Mouse (Mus musculus) lung, postnatal 0 days (tissue): ENCODE measurements around the gene Arsb.

Experiments
- CTCF ChIP-seq: IDR thresholded peaks from 2 replicates; pipeline ENCODE4 v1.5.1; 2016; ENCODE audit warnings: antibody characterized with exemption, mild to moderate bottlenecking
- EP300 ChIP-seq: IDR thresholded peaks from 2 replicates; pipeline ENCODE4 v1.6.1; 2016; ENCODE audit warnings: antibody characterized with exemption, mild to moderate bottlenecking, control low read depth

DNA sequence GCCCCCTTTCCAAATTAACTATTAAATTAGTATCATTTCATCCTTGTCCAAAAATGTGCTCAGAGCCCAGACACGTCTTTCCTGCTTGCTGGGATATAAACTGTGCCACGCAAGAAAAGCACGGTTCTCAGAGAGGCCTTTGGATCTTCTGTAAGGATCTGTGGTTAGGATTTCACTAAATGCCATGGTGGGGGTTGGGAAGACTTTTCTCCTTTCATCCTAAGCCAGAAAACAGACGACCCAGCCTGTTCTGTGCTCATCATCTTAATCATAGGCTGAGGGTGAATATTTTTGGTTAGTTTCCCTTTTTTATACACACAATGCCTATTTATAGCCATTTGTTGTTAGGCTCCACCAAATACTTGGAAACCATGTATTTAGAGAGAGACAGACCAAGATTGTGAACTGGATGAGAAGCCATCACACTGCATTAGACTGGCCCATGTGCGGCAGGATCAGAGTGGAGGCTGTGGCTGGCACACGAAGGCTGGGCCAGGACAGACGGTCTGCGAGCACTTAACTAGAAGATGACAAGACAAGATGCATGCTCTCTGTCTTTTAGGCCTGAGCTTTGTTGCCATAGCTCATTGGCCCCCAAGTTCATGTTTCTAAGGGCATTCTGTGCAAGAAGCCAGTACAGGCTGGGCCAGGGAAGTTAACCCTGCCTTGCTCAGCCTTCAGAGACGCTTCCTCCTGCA lies 153.5 kb downstream of the Arsb start:
- TF ChIP-seq CTCF (no peak), EP300 (no peak)
